Mouse (Mus musculus) megakaryocyte-erythroid progenitor cell, adult 5-6 weeks (primary cell): ENCODE results near the gene Tanc2. TPM values are rescaled to one million over a fixed set of nuclear protein-coding genes. Genes with fewer than 3 reads are reported as not detected.

Source experiments
- ATAC-seq: replicated peaks from 2 replicates; pipeline ENCODE4 v1.8.0; 2016; ENCODE audit warnings: mild to moderate bottlenecking, inconsistent platforms; ENCODE audit not compliant: severe bottlenecking, poor library complexity, low FRiP score, low TSS enrichment
- total RNA-seq, 2 experiments: library from RNA; stranded (forward) in 1 of 2; stranded (reverse) in 1 of 2; fragments of 200-1000, 215-1000 nt in 1 of 2; fragments of >200 nt in 1 of 2; fragmentation: Nextera tagmentation in 1 of 2; gene quantifications; 2 replicates each; pipeline ENCODE4 v1.2.3; 2014 to 2017

The Tanc2 gene
- total RNA-seq, 2 experiments from 2014 or later, result 0.80 to 0.83 TPM

DNA sequence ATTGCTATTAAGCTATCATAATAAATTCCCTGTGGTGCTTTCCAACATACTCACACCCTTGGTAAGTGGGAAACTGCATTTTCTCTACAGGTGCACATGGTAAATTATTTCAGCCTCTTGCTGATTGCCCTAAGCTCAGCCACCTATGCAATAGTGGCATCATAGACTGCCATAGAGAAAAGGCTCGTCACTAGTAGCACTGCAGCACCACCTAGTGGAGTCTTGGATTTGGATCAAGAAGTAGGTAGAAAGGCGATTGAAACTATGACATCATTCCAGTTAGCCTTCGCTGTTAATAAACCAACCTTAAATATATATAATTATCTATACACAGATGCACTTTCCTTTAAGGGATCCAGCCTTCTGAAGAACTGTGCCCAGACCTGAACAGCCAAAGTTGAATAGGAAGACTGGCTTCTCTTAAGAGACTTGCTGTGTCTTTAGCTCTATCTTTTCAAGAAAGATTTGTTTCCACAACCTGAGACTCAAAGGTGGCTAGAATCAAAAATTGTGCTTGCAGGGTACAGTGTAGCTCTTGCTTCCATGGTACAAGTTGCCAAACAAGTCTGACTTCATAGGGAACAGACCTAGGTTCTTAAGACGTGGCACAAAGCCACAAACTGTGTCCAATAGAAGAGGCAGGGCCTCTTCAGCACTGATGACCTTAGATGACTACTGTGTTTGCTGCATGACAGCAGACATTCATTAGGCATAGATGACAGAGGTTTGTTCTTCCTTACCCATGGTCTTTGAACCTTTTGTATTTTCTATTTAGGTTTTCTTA is 322.0 kb downstream of the Tanc2 start:
- peak; percentile 91 for ATAC-seq

DNA sequence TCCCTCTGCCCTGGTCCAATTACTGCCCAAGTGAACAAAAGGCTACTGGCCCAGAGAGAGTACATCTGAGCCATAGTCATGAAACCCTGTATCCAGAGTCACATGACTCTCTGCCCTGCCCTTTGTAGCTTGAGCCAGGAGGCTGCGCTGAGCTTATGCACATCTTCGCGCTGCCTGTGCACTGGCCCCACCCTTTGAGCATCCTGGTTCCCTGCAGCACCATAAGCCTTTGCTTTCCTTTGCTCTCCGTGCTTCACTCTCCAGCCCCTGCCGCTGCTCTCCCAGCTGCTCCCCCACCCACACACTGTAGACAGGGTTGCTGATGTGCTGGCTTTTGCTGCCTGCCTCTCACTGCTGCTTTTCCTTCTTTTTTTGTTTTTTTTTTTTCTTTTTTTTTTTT is 323.8 kb downstream of the Tanc2 start:
- no peak for ATAC-seq

DNA sequence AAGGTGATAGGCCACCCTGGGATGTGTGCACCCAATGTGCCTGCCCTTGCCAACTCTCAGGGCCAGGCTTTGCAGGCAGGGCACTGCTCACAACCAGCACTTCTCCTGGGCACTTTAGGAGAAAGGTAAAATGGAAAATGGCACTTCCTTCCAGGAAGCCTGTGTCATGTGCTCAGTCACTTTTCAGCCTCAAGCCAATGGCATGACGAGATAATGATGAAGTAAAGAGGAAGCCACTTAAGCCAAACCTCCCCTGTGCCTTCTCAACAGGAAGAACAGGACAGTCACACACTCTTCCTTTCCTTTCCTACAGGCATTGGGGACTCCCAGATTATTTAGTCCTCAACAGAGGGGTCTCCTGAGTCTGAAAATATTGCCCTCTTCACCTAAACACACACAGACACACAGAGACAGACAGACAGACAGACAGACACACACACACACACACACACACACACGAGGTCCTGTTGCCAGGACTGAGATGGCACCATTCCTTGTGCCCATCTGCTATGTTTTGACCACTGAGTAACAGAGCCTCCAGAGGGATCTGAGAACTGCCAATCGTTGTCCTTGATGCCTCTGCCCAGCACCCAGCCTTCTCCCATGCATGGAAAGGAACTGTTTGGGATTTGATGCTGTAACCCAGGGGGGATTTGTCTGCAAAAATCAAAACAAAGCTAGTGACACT is 330.5 kb downstream of the Tanc2 start:
- ATAC-seq, result no peak

DNA sequence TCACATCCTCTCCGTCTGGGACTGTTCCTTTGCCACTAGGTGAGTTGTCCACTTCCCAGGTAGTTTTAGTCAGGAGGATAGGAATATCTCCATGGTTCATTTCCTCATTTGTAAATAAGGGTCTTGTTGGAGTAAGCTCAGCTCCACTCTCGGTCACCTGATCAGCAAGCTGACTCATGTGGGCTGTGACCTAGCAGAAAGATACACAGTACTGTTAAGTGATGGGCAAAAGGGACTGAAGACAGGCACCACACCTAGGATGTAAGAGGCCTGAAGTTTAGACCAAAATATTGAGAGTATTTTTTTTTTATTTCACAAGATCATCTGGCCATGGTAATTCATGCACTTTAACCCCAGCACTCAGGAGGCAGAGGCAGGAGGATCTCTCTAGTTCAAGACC is 331.1 kb downstream of the Tanc2 start:
- no peak for ATAC-seq

DNA sequence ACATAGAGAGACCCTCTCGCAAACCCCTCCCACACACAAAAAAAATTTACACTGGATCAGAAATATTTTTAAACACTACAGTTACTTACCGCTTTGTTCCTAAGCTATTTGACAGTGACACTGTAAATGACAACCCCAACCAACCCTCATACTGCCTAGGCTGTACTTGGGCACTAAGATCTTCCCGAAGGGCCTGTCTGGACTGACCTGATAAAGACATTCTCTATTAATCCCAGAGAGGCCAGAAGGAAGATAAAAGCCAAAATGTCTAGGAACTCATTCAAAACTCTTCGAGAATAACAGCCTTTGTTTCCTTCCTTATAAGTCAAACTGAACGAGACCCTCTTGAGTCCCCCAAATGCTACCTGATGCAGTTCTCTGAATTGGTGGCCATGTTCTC is 331.5 kb downstream of the Tanc2 start:
- ATAC-seq, result peak; percentile 74

DNA sequence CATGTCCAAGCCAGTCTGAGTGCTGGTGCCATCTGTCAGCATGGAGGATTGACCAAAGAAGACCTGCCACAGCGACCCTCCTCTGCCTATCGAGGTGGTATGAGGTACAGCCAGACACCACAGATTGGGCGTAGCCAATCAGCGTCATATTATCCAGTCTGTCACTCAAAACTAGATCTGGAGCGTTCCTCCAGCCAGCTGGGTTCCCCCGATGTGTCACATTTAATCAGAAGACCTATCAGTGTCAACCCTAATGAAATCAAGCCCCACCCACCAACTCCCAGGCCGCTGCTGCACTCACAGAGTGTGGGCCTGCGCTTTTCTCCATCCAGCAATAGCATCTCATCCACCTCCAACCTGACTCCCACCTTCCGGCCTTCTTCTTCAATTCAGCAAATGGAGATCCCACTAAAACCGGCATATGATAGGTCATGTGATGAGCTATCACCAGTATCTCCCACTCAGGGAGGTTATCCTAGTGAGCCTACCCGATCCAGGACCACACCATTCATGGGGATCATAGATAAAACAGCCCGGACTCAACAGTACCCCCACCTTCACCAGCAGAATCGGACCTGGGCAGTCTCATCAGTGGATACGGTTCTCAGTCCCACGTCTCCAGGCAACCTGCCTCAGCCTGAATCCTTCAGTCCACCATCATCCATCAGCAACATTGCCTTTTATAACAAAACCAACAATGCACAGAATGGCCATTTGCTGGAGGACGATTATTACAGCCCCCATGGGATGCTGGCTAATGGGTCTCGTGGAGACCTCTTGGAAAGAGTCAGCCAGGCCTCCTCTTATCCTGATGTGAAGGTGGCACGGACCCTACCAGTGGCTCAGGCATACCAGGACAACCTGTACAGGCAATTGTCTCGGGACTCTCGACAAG is 333.2 kb downstream of the Tanc2 start:
- peak; percentile 21; the same call in 1 of the 2 replicates for ATAC-seq

DNA sequence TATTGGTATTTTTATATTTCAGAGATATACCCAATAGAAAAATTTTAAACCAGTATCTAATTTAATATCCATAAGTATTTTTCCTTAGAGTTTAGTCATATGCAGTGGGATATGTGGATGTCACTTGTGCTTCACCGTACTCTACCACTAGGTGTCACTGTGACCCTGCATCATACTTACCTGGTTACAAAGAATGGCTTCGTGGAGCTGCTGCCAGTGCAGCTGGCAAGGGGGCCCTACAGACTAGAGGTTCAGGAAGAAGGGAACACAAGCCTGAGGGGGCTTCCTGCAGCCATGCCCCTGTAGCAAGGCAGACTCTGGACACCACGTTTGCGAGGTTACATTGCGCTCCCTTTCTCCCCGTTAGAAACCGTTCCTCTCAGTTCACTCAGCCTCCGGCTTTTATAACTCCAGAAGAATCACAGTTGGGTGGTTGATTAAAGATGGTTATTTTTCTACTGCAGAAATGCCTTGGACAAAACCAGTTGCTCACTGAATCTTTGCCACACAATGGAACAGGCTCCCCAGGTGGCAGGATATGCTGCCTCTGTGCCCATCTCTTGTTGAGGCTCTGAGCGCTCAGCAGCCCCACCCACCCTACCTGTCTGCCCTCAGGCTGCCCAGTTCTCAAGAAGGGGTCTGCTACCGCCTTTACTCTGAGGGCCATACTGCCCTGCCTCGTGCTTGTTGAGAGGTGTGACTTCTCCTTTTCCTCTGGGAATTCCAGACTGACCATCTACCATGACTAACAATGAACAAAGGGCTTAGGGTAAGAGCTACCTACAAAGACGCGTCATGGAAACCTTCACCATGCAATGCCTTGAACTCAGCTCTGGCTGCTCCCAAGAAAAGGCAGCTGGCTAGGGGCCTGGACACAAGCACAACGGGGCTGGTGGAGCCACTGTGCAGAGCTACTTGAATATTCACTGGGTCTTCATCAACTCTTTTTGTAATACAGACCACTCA is 337.6 kb downstream of the Tanc2 start:
- peak; percentile 78 for ATAC-seq

DNA sequence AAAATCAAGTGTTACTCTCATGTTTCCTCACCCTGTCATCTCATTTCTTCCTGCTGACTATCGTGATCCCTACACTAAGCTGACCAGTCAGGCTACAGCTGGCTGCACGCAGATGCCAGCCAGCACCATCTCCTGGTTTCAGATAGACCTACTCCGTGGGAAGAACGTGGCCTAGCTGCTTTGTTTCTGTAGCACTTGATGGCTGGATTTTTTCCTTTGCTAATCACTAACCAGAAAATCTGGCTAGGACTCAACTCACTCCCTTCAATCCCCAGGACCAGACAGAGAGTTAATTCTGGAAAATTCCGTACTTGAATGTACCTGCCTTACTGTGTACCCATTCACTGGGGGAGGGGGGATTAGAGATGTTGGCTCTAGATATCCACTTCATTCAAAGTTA is 338.4 kb downstream of the Tanc2 start:
- no peak for ATAC-seq

DNA sequence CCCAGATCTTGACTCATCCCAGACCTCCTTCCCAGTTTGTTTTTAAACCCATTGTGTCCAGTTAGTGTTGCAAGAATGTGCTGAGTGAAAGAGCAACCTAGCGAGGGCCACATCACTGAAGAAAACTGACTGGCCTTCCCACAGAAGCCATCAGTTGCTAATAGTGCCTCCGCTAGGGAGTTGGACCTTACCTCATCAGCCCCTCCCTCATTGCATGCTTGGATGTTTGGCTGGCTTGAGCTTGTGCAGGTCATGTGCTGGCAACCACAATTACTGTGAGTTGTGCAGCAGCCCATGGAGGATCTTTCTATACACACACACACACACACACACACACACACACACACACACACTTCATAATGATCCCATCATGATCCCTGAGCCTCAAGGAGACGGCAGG is 341.6 kb downstream of the Tanc2 start:
- ATAC-seq, result no peak

DNA sequence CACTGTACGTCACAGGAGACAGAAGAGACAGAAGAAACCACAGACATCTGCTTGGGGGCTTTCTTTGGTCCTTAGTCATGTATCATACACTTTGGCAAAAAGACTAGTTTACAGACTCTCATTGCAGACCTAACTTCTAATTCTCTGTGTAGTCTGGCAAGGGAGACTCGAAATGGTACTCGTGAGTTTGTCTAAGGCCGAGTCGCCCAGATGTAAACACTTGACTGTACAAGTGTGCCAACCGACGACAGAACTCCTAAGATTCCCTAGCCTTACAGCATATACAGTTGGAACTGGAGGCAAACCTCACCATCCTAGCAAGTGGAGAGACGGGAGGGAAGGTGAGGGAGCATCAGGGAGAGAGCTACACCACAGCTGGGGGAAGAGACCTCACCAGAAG is 344.0 kb downstream of the Tanc2 start:
- ATAC-seq, result no peak

DNA sequence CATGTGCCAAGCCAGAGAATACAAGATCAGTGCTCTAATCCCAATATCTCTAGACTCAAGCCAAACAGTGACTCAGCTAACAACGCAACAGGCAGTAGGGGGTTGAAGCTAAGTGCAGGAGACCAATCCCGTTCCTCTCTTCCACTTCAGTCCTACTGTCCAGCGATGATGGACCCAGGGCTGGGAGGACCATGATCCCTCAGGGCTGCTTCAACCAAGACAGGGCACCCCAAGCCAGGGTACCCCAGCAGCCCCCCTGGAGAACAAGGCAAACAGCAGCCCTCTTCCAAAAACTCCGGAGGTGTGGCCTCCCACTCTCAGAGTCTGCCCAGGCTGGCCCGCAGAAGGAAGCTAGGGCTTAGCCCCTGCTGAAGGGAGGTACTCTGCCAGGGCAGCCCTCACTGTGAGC is 344.5 kb downstream of the Tanc2 start:
- peak; percentile 31 for ATAC-seq

DNA sequence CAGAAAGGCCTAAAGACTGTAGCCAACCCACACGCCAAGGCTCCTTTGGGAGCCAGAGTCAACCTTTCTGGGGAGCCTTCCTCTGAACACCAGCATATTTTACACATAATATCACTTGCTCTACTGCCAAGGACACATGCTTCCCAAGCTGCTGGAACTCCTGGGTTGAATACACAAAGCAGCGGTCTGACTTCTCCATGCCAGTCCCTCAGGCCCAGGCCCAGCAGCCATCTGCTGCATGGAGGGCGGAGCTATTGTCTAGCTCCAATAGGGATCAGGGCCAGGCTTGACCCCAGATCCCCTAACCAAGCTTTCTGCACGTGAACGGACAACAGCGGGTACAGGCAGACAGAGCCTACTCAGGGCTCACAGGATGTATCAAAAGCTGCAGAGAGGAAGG is 345.0 kb downstream of the Tanc2 start:
- no peak for ATAC-seq

DNA sequence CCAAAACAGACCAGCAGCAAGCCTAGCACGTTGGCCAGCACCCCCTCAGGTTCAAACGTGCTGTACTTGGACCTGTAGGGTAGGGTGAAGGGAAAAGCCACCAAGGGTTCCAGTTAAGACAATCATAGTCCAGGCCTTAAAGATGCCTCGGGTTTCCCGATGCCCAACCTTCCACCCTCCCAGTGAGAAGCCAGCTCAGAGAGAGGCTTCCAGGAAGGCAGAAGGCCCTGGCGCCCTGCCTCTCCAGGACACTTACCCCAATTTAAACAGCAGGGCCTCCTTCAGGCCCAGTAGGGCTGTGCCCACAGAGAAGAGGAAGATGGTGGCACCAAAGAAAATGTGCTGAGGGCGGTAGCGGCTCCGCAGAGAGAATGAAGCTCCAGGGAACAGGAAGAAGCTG is 345.7 kb downstream of the Tanc2 start:
- no peak for ATAC-seq

DNA sequence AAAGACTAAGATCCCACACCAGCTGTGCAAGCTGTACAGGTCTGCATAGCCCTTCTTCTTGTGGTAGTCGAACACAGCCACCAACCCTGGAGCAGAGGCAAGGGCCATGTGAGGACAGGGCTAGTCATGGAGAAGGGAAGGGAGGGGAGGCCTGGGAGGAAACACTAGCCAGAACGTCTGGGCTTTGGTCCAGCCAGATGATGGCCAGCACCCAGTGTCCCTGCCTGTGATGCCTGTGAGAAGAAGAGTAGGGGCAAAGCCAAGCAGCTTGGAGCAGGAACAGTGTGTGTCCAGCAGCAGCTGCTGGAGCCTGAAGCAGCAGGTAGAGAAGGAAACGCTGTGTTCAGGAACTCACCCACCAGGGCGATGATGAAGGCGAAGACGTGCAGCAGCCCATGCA is 346.4 kb downstream of the Tanc2 start:
- ATAC-seq, result no peak

DNA sequence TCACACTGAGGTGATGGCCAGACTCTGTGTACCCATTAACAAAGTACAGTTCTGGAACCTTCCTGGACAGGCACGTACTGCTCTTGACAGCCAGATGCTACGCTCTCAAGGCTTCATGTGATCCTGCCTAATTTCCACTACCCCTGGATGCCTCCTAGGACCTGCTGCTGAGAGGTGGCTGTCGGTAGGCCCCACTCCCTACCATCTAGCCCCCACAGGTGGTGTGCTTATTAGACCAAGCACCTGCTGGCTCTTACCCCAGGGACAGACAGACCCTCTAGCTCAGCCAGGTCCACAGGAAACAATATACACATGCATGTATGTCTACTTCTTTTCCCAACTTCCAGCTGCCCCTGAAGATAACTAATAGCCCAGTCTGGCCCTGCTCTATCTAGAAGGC is 347.2 kb downstream of the Tanc2 start:
- no peak for ATAC-seq

DNA sequence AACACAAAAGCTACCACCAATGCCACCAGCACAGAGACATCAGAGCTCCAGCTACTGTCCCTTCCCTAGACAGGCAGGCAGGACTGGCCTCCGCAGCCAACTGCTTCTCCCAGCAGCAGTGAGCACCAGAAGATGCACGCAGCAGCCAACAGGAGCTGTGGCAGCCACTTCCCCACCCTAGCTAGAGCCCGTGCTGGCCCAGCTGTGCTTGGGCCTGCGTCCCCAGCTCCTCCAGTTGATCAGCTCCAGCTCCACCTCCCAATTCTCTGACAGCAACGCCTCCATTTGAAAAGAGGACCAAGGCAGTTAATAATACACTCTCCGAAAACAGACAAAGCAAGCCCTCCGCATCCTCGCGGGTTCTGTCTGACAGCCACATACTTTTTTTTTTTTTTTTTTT is 349.0 kb downstream of the Tanc2 start:
- ATAC-seq, result no peak

DNA sequence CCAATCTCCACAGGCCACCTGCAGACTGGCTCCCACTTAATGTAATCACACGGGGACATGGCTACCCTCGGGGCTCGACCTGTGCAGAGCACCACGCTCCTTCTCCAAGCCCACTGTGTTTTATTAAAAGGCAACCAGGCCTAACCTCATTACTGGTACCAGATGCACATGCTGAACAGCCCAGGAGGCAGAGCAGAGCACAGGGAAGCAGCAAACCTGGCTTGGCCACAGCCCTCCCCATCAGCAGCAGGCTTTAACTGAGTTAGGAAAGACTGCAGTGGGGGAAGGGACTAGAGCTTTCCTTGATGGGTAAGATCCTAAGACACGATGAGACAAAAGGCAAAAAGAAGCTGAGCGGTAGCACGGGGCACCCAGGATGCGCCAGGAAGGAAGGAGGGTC is 352.2 kb downstream of the Tanc2 start:
- ATAC-seq, result no peak

DNA sequence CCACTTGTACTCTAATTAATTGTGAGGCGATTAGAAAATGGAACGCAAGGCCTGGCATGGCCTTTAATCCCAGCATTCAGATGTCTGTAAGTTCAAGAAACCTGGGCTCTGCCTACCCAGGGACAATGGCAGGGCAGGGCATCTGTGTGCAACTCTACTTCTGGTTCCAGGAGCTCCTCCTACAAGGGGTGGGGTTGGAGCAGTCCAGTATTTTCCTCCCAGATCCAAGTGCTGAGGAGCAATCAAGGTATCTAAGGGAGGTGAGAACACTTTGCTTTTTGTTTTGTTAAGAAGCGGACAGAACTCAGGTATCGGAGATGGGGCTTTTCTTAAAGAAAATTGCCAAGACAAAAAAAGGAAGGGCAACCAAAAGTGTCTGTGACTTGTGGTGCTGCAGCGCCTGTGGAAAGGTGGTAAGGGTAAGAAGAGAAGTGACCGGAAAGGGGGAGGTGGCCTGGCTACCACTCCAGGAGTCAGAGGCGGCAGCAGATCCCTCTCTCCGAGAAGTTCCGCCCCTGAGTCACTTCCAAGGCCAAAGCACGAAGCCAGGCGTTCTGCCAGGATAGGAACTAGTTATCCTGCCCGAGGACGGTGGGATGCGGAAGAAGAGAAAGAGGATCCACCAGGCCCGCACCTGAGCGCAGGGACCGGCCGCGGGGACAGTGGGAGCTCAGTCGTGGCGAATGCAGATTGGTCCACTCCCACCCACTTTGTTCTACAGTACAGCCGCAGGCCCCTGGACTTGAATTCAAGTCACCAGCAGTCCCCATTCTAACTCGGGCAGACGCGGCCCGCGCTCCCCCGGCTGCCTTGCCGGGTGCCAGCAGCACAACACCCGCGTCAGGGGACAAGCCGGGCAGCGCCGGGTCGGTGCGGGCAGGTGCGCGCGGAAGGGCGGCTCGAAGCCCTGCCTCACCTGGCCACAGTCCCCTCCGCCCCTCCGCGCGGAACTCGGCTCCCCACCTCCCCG is 353.6 kb downstream of the Tanc2 start:
- 0 out of 2 replicates have a peak, but pooled peaks have one; percentile 2 for ATAC-seq
